In the genomic region with DNA sequence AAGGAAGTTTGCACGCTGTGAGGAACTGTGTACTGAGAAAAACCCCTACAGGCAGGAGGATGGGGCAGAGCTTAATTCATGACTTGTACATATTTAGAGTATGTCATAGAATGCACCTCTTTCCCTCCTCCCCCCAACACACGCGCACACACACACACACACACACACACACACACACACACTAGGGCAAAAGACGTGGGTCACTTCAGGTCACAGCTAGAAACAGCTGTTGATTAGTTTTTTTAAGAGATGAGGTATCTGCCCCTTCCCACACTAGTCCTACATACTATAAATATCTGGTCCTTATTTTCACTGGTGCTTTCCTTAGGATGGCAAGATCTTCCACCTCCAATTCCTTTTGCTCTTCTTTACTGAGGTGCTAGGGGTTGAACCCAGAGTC, we compare ENCODE assay signal across 15 mouse cellular contexts.
"Had no signal": no experiment of that assay in that cellular context is flagged by ENCODE, and none has a peak within 500 bp of the region (broad histone marks: within the 10 kb centered on the region; RNA-seq: fewer than 3 reads in every experiment).

No protein-coding gene starts in this region.

- H3K9ac ChIP-seq: limb, embryonic 12.5 days; limb, embryonic 15.5 days; lung, embryonic 14.5 days; midbrain, embryonic 12.5 days; midbrain, embryonic 15.5 days; neural tube, embryonic 13.5 days; stomach, embryonic 15.5 days had no signal

- H3K36me3 ChIP-seq: limb, embryonic 12.5 days; limb, embryonic 15.5 days; midbrain, embryonic 12.5 days; midbrain, embryonic 15.5 days; neural tube, embryonic 13.5 days; stomach, embryonic 15.5 days had no signal

- H3K27ac ChIP-seq: limb, embryonic 12.5 days; limb, embryonic 15.5 days; midbrain, embryonic 12.5 days; midbrain, embryonic 15.5 days; neural tube, embryonic 13.5 days; stomach, embryonic 15.5 days had no signal

- H3K9me3 ChIP-seq: limb, embryonic 12.5 days; limb, embryonic 15.5 days; megakaryocyte, embryonic 14.5 days; midbrain, embryonic 12.5 days; midbrain, embryonic 15.5 days; neural tube, embryonic 13.5 days; stomach, embryonic 15.5 days had no signal

- H3K4me1 ChIP-seq: midbrain, embryonic 15.5 days had no signal

- DNase-seq: kidney, adult 8-10 months; kidney, postnatal 14 days; kidney, postnatal 4 days; left cerebral cortex, postnatal 4 days; lung, embryonic 14.5 days; thymus, postnatal 25 days had no signal

- ATAC-seq: intestine, postnatal 0 days; lung, postnatal 0 days; midbrain, embryonic 15.5 days had no signal

- H3K4me3 ChIP-seq: limb, embryonic 12.5 days; limb, embryonic 15.5 days; megakaryocyte, embryonic 14.5 days; midbrain, embryonic 12.5 days; midbrain, embryonic 15.5 days; neural tube, embryonic 13.5 days; stomach, embryonic 15.5 days had no signal

- H3K4me2 ChIP-seq: limb, embryonic 12.5 days; limb, embryonic 15.5 days; lung, embryonic 14.5 days; midbrain, embryonic 12.5 days; midbrain, embryonic 15.5 days; neural tube, embryonic 13.5 days; stomach, embryonic 15.5 days had no signal

- H3K27me3 ChIP-seq: limb, embryonic 12.5 days; limb, embryonic 15.5 days; megakaryocyte, embryonic 14.5 days; midbrain, embryonic 12.5 days; midbrain, embryonic 15.5 days; neural tube, embryonic 13.5 days; stomach, embryonic 15.5 days had no signal
